Mouse (Mus musculus) left cerebral cortex, adult 9 months (tissue): ENCODE results near the gene Gapvd1.

ENCODE experiments used
- DNase-seq, 2 experiments: peaks; one replicate each; pipeline ENCODE4 v3.0.0; 2022; ENCODE audit warnings: low spot score in 2 of 2

Gene Gapvd1

DNA sequence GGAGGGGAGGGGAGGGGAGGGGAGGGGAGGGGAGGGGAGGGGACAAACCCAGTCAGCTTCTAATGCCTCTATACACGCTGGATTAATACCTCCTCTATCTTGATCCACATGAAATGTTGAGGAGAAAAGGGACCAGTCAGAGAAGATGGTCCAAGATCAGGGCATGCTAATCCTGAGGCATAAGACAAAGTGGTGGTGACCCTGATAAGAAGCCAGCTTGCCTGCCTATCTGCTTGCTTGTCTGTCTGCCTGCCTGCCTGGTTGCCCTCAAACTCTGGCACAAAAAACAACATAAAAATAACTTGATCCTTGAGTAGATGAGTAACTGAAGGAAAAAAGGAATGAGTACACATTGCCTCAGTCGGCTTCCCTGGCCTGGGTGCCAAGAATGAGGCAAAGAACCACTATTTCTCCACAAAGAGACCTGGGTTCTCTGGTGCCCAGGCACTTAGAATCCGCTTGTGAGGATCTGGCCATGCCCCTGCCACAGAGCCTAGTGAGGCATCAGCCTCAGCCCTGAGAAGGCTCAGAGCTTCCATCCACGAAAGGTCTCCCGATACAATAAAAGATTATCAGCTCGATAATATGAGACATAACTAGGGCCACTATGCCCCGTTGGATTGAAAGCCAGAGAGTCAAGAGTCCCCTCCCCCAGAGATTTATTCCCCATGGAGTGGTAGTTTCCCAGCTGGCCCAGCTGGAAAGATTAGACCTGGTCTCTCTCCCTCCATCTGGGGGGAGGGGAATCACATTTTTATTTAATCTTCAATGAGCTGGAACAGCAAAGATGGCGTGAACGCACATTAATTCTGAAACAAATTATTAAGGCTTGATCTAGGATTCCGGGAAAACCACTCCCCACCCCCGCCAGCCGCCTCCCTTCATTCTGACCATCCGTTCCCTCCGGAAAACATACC is 119.5 kb downstream of the Gapvd1 start:
- no peak for DNase-seq

DNA sequence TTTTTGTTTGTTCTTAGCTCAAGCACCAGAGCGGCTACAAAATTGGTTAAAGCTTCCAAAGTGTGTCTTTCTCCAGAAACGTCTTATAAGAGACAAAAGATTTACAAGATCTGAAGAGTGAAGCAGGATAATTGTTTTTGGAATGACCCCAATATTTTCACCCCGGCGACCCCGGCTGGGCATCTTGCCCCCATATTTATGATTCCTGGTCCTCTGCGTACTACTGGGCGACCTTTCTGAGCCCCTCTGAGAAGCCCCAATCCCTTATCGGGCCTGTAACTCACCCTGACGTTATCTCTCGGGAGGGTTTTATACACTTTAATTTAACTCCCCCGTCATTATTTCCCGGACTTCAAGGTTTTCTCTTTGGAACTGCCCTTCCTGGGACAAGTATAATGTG is 123.0 kb downstream of the Gapvd1 start:
- no peak for DNase-seq

DNA sequence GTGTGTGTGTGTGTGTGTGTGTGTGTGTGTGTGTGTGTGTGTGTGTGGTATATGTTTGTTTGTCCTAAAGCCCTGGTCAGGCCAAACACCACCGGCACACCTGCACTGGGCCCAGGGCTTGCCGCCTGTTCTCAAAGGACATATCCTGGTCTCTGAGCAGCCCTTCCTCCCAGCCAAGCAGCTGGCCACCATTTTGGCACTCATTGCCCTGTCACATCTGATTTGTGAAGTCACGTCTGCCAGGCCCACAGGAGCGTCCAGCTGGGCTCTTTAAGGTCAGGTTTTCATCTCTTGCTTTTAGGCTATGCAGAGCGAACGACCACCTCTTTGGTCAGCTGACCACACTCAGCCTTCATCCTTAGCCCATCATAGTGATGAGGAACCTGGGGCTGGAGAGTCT is 124.6 kb downstream of the Gapvd1 start:
- no peak for DNase-seq

DNA sequence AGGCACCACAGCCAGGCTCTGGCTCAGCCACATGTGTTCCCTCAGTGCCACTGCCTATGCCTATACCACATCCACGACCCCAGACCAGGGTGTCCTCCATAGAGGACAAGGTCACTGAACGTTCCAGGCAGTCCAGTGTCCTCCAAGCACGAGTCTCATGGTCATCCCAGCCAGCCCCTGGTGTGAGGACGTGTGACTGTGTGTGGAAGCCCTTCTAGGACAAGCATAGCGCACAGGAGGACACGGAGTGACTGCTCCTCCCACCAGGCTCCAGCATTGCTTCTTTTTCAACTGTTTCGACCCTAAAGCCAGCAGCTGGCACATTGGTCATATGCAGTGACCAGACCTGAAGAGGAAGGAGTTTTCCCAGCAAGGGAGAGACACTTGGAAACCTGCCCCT is 125.3 kb downstream of the Gapvd1 start:
- DNase-seq = no peak

DNA sequence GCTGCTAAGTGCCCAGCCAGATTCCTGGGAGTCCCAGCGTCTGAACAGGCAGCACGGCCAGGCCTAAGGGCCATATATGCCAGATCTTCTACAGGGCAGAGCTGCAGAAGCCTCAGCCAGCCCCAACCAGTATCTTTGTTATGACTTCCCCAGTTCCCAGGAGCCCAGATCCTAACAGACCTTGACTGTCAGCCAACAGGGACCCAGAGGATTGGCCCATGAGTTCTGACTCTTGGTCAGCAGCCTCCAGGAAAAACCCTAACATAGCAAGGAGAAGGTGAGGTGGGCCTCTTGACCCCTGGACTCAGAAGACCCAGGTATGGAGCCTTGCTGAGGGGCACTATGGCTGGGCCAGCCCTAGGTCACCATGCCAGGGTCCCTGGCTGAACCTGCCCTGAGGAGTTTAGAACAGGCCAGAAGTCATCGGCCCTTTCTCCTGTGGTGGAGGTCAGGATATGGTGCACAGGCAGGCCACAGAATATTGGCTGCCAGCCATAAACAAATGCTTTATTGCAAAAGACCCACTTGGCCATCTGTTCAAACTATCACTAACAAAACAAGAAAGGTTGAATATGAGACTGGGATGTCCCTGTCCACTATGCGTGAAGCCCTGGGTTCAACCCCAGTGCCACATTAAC is 126.0 kb downstream of the Gapvd1 start:
- no peak for DNase-seq

DNA sequence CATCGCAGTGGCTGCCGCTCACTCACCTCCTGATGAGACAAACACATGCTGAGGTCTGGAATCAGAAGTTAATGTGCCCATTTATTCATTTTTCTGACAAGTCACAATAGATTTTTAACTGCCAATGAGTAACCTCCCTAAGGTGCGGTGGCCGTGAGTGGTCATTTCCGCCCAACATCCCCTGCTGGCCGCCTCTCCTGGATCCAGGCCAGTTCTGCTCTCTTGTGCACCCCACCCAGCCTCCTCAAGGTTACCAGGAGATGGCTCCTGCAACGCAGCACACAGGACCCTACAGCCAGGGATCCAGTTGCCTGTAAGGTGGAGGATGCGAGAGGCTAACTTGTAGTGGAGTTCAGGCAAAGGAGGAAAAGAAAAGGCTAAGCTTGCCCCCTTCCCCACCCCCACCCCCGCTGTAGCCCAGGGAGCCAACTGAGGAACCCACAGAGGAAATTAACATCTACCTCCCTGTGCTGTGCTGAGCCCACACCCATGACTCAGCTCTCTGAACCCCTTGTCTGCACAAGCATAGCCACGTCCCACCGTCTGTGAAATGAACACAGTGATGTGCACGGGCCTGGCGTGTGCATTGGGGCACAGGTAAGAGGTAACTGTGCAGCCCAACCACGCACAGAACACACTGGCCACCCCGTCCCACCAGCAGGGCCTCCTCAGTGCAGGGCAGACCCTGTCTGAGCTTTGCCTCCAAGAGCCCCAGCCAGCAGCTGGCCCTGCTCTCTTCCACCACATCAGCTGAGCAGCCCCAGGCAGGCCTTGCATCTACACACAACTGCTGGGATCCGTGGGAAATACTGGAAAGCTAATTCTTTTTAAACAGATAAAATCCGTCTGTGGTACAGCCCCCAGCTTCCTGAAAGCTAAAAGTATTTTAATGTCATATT is 127.5 kb downstream of the Gapvd1 start:
- DNase-seq = no peak
